Mouse (Mus musculus) lung, embryonic 15.5 days (tissue): Measurements from ENCODE around the gene Vmn2r8. TPM values are rescaled to one million over a fixed set of nuclear protein-coding genes. Genes with fewer than 3 reads are reported as not detected.

Source experiments
- ATAC-seq: fragments of 200-750 bp; cut with Nextera tagmentation; 2 replicates; pipeline ENCODE4 v1.8.0; 2017; ENCODE audit warnings: moderate number of reproducible peaks, borderline replicate concordance; ENCODE audit not compliant: low FRiP score, low TSS enrichment; ENCODE audit errors: extremely low read depth
- H3K27ac ChIP-seq: fragments of 300-500 bp; sonication (generic); 2 replicates; pipeline ENCODE4 v1.5.1; 2015; ENCODE audit warnings: moderate library complexity, mild to moderate bottlenecking, inconsistent platforms
- H3K27me3 ChIP-seq: fragments of 300-500 bp; sonication (generic); 2 replicates; pipeline ENCODE4 v1.6.1; 2015; ENCODE audit warnings: inconsistent platforms
- H3K36me3 ChIP-seq: fragments of 300-500 bp; sonication (generic); 2 replicates; pipeline ENCODE4 v1.6.1; 2015; ENCODE audit warnings: inconsistent platforms
- H3K4me1 ChIP-seq: fragments of 300-500 bp; sonication (generic); 2 replicates; pipeline ENCODE4 v1.6.1; 2015; ENCODE audit warnings: inconsistent platforms
- H3K4me2 ChIP-seq: fragments of 300-500 bp; sonication (generic); 2 replicates; pipeline ENCODE4 v1.6.1; 2015; ENCODE audit warnings: inconsistent platforms, mild to moderate bottlenecking, moderate library complexity
- H3K4me3 ChIP-seq: fragments of 300-500 bp; sonication (generic); 2 replicates; pipeline ENCODE4 v1.5.1; 2015; ENCODE audit warnings: mild to moderate bottlenecking, inconsistent platforms
- H3K9ac ChIP-seq: fragments of 300-500 bp; sonication (generic); 2 replicates; pipeline ENCODE4 v1.6.1; 2015; ENCODE audit warnings: inconsistent platforms
- H3K9me3 ChIP-seq: fragments of 300-500 bp; sonication (generic); 2 replicates; pipeline ENCODE4 v1.6.1; 2016; ENCODE audit warnings: inconsistent platforms
- WGBS: fragments of 180-500 bp; shearing (Covaris S2); methylation state at CpG from one replicate; pipeline ENCODE4 v1.1.7; 2015; 5-methylcytosine and 5-hydroxymethylcytosine counted together
- polyA plus RNA-seq: library from polyadenylated mRNA; unstranded; fragments of >200 nt; fragmentation: Nextera tagmentation; extraction: Ambion mirVana; gene quantifications from 2 replicates; pipeline ENCODE4 v1.2.1, GENCODE M21; 2015

Gene Vmn2r8
- polyA plus RNA-seq, 1 experiment from 2014 or later, result not detected

DNA sequence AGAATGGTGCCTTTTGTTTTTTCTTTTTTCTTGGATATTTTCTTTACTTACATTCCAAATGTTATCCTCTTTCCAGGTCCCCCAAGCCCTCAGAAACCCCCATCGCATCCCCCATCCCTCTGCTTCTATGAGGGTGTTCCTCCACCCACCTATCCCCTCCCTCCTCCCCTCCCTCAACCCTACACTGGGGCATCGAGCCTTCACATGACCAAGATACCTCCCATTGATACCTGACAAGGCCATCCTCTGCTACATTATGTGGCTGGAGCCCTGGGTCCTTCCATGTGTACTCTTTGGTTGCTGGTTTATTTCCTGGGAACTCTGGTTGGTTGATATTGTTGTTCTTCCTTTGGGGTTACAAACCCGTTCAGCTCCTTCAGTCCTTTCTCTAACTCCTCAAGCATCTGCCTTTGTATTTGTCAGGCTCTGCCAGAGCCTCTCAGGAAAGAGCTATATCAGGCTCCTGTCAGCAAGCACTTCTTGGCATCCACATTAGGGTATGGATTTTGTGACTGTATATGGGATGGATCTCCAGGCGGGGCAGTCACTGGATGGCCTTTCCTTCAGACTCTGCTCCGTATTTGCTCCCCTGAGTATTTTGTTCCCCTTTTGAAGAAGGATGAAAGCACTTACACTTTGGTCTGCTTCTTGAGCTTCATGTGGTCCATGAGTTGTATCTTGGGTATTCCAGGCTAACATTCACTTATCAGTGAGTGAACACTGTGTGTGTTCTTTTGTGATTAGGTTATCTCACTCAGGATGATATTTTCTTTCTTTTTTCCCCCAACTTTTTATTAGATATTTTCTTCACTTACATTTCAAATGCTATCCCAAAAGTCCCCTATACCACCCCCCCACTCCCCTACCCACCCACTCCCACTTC, 58.1 kb downstream of the Vmn2r8 start:
- Histone ChIP-seq H3K9me3 (no peaks in the 10 kb centered on the region), H3K4me2 (no peak overlapping the region), H3K27ac (no peak overlapping the region), H3K36me3 (no peaks in the 10 kb centered on the region), H3K4me3 (no peak overlapping the region), H3K4me1 (no peaks in the 10 kb centered on the region), H3K27me3 (no peaks in the 10 kb centered on the region), H3K9ac (no peak overlapping the region)
- WGBS, result 73% methylated on average over 5 of the region's 5 CpGs
- no peak for ATAC-seq

DNA sequence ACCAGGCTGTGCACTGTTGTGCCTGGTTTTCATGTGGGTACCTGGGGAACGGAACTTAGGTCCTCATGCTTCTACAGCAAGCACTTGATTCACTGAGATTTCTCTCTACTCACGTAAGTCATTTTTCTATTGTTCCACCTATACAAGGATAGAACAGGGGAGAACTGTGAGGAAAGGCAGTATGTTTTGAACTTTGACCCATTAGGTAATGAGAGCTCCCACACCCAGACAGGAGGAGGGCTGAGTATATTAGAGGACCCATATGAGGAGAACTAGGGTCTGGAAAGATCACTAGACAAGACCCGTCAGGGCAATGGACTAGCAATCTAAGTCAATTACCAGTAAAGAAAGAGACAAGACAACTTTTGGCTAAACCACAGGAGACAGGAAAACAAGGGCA, 64.0 kb downstream of the Vmn2r8 start:
- Histone ChIP-seq H3K27me3 (no peaks in the 10 kb centered on the region), H3K4me3 (no peak overlapping the region), H3K36me3 (no peaks in the 10 kb centered on the region), H3K4me2 (no peak overlapping the region), H3K27ac (no peak overlapping the region), H3K9me3 (no peaks in the 10 kb centered on the region), H3K4me1 (no peaks in the 10 kb centered on the region), H3K9ac (no peak overlapping the region)
- 77% methylated on average over 3 of the region's 3 CpGs for WGBS
- ATAC-seq, result no peak

DNA sequence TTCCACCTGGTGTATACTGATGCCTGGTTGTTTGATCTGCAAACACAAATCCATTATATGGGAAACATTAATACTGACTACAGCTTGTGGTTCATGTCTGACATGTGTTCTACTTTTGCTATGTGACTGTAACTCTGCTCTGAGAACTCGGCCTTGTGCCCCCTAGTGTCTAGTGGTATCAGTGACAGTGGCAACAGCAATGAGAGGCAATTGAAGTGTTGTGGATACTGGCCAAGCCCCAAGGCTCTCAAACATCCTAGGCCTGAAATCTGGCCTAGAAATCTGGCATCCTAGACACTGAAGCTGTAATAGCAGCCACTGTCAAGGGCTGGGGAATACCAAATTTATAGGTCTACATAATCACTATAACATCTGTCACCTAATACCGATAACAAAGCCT, 64.8 kb downstream of the Vmn2r8 start:
- Histone ChIP-seq H3K4me2 (no peak overlapping the region), H3K9me3 (no peaks in the 10 kb centered on the region), H3K27me3 (no peaks in the 10 kb centered on the region), H3K9ac (no peak overlapping the region), H3K36me3 (no peaks in the 10 kb centered on the region), H3K4me1 (no peaks in the 10 kb centered on the region), H3K27ac (no peak overlapping the region), H3K4me3 (no peak overlapping the region)
- 51% methylated on average over 2 of the region's 2 CpGs for WGBS
- ATAC-seq, result no peak

DNA sequence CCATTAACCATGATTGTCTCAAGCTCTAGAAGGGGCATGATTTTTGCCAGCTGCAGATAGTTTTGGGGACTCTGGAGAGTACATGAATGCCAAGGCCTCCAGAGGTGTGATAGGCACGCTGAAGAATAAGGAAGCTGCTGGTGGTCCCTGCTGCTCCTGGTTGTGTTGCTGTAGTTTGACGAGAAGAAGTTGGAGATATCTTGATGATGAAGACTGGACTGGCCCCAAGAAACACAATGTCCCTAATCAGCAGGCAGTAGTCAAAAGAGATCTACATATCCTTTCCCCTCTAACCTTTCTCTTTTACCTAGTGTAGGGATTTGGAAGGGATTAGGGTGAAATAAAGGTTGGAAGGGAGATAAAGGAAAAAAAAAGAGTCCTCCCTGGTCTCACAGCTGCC, 66.1 kb downstream of the Vmn2r8 start:
- no peak overlapping the region for H3K27ac ChIP-seq
- H3K9me3 ChIP-seq, result no peaks in the 10 kb centered on the region
- WGBS, result 63% methylated on average over 2 of the region's 2 CpGs
- no peaks in the 10 kb centered on the region for H3K36me3 ChIP-seq
- no peaks in the 10 kb centered on the region for H3K4me1 ChIP-seq
- ATAC-seq, result no peak
- H3K9ac ChIP-seq, result no peak overlapping the region
- H3K4me3 ChIP-seq, result no peak overlapping the region
- H3K27me3 ChIP-seq, result no peaks in the 10 kb centered on the region
- no peak overlapping the region for H3K4me2 ChIP-seq

DNA sequence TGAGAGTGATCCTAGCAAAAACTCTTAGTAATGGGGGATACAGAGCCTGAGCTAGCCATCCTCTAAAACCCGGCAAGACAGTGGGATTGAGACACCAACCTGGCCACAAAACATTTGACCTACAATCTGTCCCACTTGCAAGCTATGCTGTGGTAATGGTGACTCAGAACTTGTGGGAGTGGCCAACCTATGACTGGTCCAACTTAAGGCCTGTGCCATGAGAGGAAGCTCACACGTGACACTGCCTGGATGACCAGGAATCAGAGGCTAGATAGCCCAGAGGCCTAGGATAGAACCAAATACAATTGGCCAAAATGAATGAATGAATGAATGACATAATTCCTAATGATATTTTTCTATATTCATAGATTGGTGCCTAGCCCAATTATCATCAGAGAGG, 66.8 kb downstream of the Vmn2r8 start:
- Histone ChIP-seq H3K4me1 (no peaks in the 10 kb centered on the region), H3K27ac (no peak overlapping the region), H3K9me3 (no peaks in the 10 kb centered on the region), H3K4me3 (no peak overlapping the region), H3K36me3 (no peaks in the 10 kb centered on the region), H3K27me3 (no peaks in the 10 kb centered on the region), H3K9ac (no peak overlapping the region), H3K4me2 (no peak overlapping the region)
- no peak for ATAC-seq
- WGBS, result 79% methylated on average over 2 of the region's 2 CpGs

Other genes with a start within 250 kb of the Vmn2r8 start
- 46.5 and 49.0 TPM in 2 replicates for gene Gak, start 179.1 kb downstream of the Vmn2r8 start, polyA plus RNA-seq
- 28.3 and 29.5 TPM in 2 replicates for gene Tmem175, start 179.1 kb downstream of the Vmn2r8 start, polyA plus RNA-seq
- 12.1 and 14.5 TPM in 2 replicates for gene Idua, start 148.5 kb downstream of the Vmn2r8 start, polyA plus RNA-seq
- 10.7 and 11.7 TPM in 2 replicates for gene Dgkq, start 139.2 kb downstream of the Vmn2r8 start, polyA plus RNA-seq
- 0.39 and 0.50 TPM in 2 replicates for gene Slc26a1, start 133.3 kb downstream of the Vmn2r8 start, polyA plus RNA-seq
- gene Fgfrl1, start 116.5 kb downstream of the Vmn2r8 start, polyA plus RNA-seq, result 35.8 and 36.3 TPM in 2 replicates
- not detected in 2 replicates for gene Rnf212, start 33.9 kb downstream of the Vmn2r8 start, polyA plus RNA-seq
- not detected in 2 replicates for gene Tmed11, start 13.5 kb downstream of the Vmn2r8 start, polyA plus RNA-seq
- gene Vmn2r9, start 43.8 kb upstream of the Vmn2r8 start, polyA plus RNA-seq, result not detected in 2 replicates
- gene Vmn2r10, start 197.7 kb upstream of the Vmn2r8 start, polyA plus RNA-seq, result not detected in 2 replicates